In the genomic region with DNA sequence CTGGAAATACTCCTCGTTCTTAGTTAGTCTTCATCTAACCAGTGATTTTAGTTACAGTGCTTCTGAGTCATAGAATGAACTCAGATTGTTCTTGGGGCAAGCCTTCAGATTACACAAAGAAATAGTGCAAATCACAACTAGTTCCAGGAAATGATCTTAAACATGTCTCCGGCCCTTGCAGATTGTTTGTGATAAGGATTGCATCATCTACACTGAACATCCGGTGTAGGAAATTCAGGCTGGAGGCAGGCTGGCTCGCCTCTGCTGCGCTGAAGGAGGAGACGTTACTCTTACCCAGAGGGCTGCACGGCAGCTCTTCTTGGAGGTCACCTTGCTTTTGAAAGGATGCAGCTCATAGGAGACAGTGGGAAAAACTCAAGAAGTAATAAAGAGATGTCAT, we compare ENCODE assay signal across 9 mouse cellular contexts. TPM values are rescaled to one million over a fixed set of nuclear protein-coding genes. Genes with fewer than 3 reads are reported as not detected.
DNase-seq lines count a peak whose midpoint lies in the region; ATAC-seq and TF ChIP-seq lines count a peak whose summit lies in the region.
"Had no signal": no experiment of that assay in that cellular context is flagged by ENCODE, and none has a peak within 500 bp of the region (broad histone marks: within the 10 kb centered on the region; RNA-seq: fewer than 3 reads in every experiment).

No protein-coding gene starts in this region.

- 43% methylated on average over 7 of the region's 7 CpGs for WGBS in liver, adult 2 months
- 44% methylated on average over 7 of the region's 7 CpGs for WGBS in liver, embryonic 11.5 days
- WGBS in midbrain, embryonic 14.5 days, result 91% methylated on average over 7 of the region's 7 CpGs

- no peaks in the 10 kb centered on the region for H3K9me3 ChIP-seq in liver, embryonic 11.5 days (ENCODE audit: control insufficient read depth, low read length)
- H3K9me3 ChIP-seq in midbrain, embryonic 14.5 days (ENCODE audit: control insufficient read depth, low read length), result no peaks in the 10 kb centered on the region
- H3K9me3 ChIP-seq: embryonic facial prominence, embryonic 15.5 days had no signal

- DNase-seq in liver, adult 2 months (ENCODE audit: extremely low read depth, low read depth, low spot score), result peak; percentile 15
- DNase-seq in liver, embryonic 11.5 days (ENCODE audit: low spot score), result no peak
- peak; percentile 3 for DNase-seq in heart, postnatal 25 days (ENCODE audit: low spot score)
- DNase-seq in lung, adult 18-20 months, result peak; percentile 44 to 69
- peak; percentile 36 for DNase-seq in thymus, postnatal 14 days
- DNase-seq in layer of hippocampus, adult 9-10 months (ENCODE audit: low spot score), result no peak
- no peak for DNase-seq in midbrain, embryonic 14.5 days
- DNase-seq in layer of hippocampus, adult 18-20 months (ENCODE audit: low spot score in 2 of 2), result no peak

- H3K4me2 ChIP-seq in liver, embryonic 11.5 days, result no peak overlapping the region
- H3K4me2 ChIP-seq in midbrain, embryonic 14.5 days (ENCODE audit: low read length), result no peak overlapping the region
- H3K4me2 ChIP-seq: embryonic facial prominence, embryonic 15.5 days had no signal

- no peak for TF ChIP-seq CTCF in liver, adult 2 months (IDR thresholded peaks at IDR 0.05; ENCODE audit: low read depth, low read length)

- no peak for TF ChIP-seq POLR2A in liver, adult 2 months (IDR thresholded peaks at IDR 0.05; ENCODE audit: extremely low read depth, insufficient read depth, low read length)

- H3K4me1 ChIP-seq in liver, adult 2 months (ENCODE audit: control insufficient read depth, insufficient read depth, low read length), result no peaks in the 10 kb centered on the region
- no peaks in the 10 kb centered on the region for H3K4me1 ChIP-seq in liver, embryonic 11.5 days (replicated peaks; ENCODE audit: control insufficient read depth, insufficient read depth, low read length)
- no peaks in the 10 kb centered on the region for H3K4me1 ChIP-seq in midbrain, embryonic 14.5 days (ENCODE audit: control insufficient read depth, insufficient read depth, low read length)
- H3K4me1 ChIP-seq: embryonic facial prominence, embryonic 15.5 days had no signal

- no peak overlapping the region for H3K4me3 ChIP-seq in liver, adult 2 months (ENCODE audit: insufficient read depth, low read depth, low read length)
- no peak overlapping the region for H3K4me3 ChIP-seq in liver, embryonic 11.5 days (ENCODE audit: low read depth, low read length)
- H3K4me3 ChIP-seq in midbrain, embryonic 14.5 days (replicated peaks; ENCODE audit: low read depth, low read length), result no peak overlapping the region
- H3K4me3 ChIP-seq: embryonic facial prominence, embryonic 15.5 days had no signal

- H3K79me2 ChIP-seq in liver, adult 2 months (ENCODE audit: control insufficient read depth, insufficient read depth, low read length), result no peaks in the 10 kb centered on the region

- H3K9ac ChIP-seq in liver, adult 2 months (ENCODE audit: low read depth, low read length), result no peak overlapping the region
- no peak overlapping the region for H3K9ac ChIP-seq in liver, embryonic 11.5 days (ENCODE audit: low read depth, low read length)
- no peak overlapping the region for H3K9ac ChIP-seq in midbrain, embryonic 14.5 days (replicated peaks; ENCODE audit: low read length)
- H3K9ac ChIP-seq: embryonic facial prominence, embryonic 15.5 days had no signal

- H3K36me3 ChIP-seq in liver, adult 2 months (ENCODE audit: control insufficient read depth, insufficient read depth, low read length), result no peaks in the 10 kb centered on the region
- no peaks in the 10 kb centered on the region for H3K36me3 ChIP-seq in liver, embryonic 11.5 days (ENCODE audit: control insufficient read depth, insufficient read depth, low read length)
- H3K36me3 ChIP-seq in midbrain, embryonic 14.5 days (ENCODE audit: control insufficient read depth, insufficient read depth, low read length), result no peaks in the 10 kb centered on the region
- H3K36me3 ChIP-seq: embryonic facial prominence, embryonic 15.5 days had no signal

- intact Hi-C loops in heart, postnatal 25 days (cut with DNase I), result loop anchor here (5.0 kb wide), 2 partner anchors 36 to 59 kb away; partner anchors contain the start of gene Itga2

- ATAC-seq in liver, embryonic 11.5 days (replicated peaks; ENCODE audit: low FRiP score), result no peak
- ATAC-seq in midbrain, embryonic 14.5 days (ENCODE audit: low FRiP score, low TSS enrichment), result no peak

- H3K27ac ChIP-seq in liver, adult 2 months (replicated peaks; ENCODE audit: insufficient read depth, low read depth, low read length), result no peak overlapping the region
- no peak overlapping the region for H3K27ac ChIP-seq in liver, embryonic 11.5 days (ENCODE audit: low read depth, low read length)
- H3K27ac ChIP-seq in midbrain, embryonic 14.5 days (replicated peaks; ENCODE audit: low read depth, low read length), result no peak overlapping the region
- H3K27ac ChIP-seq: embryonic facial prominence, embryonic 15.5 days had no signal

- no peaks in the 10 kb centered on the region for H3K27me3 ChIP-seq in liver, adult 2 months (ENCODE audit: control insufficient read depth, insufficient read depth, low read length)
- H3K27me3 ChIP-seq in liver, embryonic 11.5 days (replicated peaks; ENCODE audit: control insufficient read depth, insufficient read depth, low read length), result no peaks in the 10 kb centered on the region
- H3K27me3 ChIP-seq in midbrain, embryonic 14.5 days (ENCODE audit: control insufficient read depth, insufficient read depth, low read length), result no peaks in the 10 kb centered on the region
- H3K27me3 ChIP-seq: embryonic facial prominence, embryonic 15.5 days had no signal

RNA-seq across cellular contexts. Expression of gene Itga2, which starts 36.0 kb away (rescaled TPM):
- 0.07 and 0.09 TPM in 2 replicates for total RNA-seq in liver, adult 2 months (2014; rRNA removed)
- 0.01 TPM in 2 replicates for polyA plus RNA-seq in liver, adult 2 months (2012; rRNA removed)
- polyA plus RNA-seq in liver, embryonic 11.5 days (2014; fragmentation: Nextera tagmentation; extraction: Ambion mirVana), result 1.3 TPM in 2 replicates
- under 1 TPM; 0.78 to 0.81 TPM for total RNA-seq in heart, postnatal 25 days (2021)
- 1.2 and 2.1 TPM in 2 replicates for polyA plus RNA-seq in midbrain, embryonic 14.5 days (2014; fragmentation: Nextera tagmentation; extraction: Ambion mirVana)
- under 1 TPM; 0.10 to 0.56 TPM for total RNA-seq in layer of hippocampus, adult 18-20 months (2021)

Comparison
In these comparisons a context has a peak if more than half of its experiments do, and no peak if none do; other contexts are left out.
1. DNase-seq: peak in liver, adult 2 months (single experiment), heart, postnatal 25 days (single experiment), lung, adult 18-20 months (2 of 2) and thymus, postnatal 14 days (single experiment); none in liver, embryonic 11.5 days (single experiment), layer of hippocampus, adult 9-10 months (single experiment), midbrain, embryonic 14.5 days (single experiment) and layer of hippocampus, adult 18-20 months (0 of 2).